Comparison of ENCODE assay signal across 17 mouse cellular contexts in the genomic region with DNA sequence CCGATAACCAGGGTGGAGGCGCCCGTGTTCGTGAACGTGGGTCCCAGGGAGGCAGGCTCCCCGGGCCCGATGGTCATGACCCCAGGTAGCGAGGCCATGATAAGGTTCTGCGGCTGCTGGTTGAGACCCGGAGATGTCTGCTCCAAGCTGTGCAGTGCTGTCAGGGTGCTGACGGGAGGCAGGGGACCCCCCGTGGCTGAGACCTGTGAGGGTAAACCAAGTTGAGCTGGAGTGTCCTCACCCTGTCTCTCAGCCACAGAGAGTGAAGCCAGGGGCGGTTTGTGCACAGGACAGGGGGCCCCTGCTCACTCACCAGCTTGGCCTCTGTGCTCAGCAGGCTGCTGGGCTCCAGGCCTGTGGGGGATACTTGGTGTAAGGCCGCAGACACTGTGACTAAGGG. TPM values are rescaled to one million over a fixed set of nuclear protein-coding genes. Genes with fewer than 3 reads are reported as not detected.
"Had no signal": no experiment of that assay in that cellular context is flagged by ENCODE, and none has a peak within 500 bp of the region (broad histone marks: within the 10 kb centered on the region; RNA-seq: fewer than 3 reads in every experiment).

No protein-coding gene starts in this region.

- DNase-seq: retina, postnatal 1 day; right cerebral cortex, adult 18-20 months; right cerebral cortex, postnatal 14 days; right cerebral cortex, postnatal 25 days; right cerebral cortex, postnatal 4 days; spleen, adult 18-20 months; thymus, adult 18-20 months; thymus, adult 2 months; thymus, postnatal 14 days; thymus, postnatal 25 days; thymus, postnatal 36 days; thymus, postnatal 4 days had no signal

- H3K27me3 ChIP-seq: neural tube, embryonic 13.5 days; neural tube, embryonic 15.5 days; stomach, embryonic 15.5 days had no signal

- H3K9ac ChIP-seq: neural tube, embryonic 13.5 days; neural tube, embryonic 15.5 days; stomach, embryonic 15.5 days had no signal

- H3K27ac ChIP-seq: neural tube, embryonic 13.5 days; neural tube, embryonic 15.5 days; stomach, embryonic 15.5 days; stomach, postnatal 0 days had no signal

- H3K9me3 ChIP-seq: neural tube, embryonic 13.5 days; neural tube, embryonic 15.5 days; stomach, embryonic 15.5 days had no signal

- H3K4me2 ChIP-seq: neural tube, embryonic 13.5 days; neural tube, embryonic 15.5 days; stomach, embryonic 15.5 days had no signal

- H3K4me3 ChIP-seq: neural tube, embryonic 13.5 days; neural tube, embryonic 15.5 days; stomach, embryonic 15.5 days had no signal

RNA-seq across cellular contexts. Expression of a gene that starts 17.6 kb away (rescaled TPM):
- total RNA-seq: neutrophil, adult 5-6 weeks had no signal
